Mouse (Mus musculus) olfactory bulb, adult 2 months (tissue): Measurements from ENCODE around the gene Gcnt7.

Experiments
- CTCF ChIP-seq: fragments of 200-500 bp; IDR thresholded peaks from 2 replicates; pipeline ENCODE4 v1.5.1; 2012; ENCODE audit warnings: low read depth, mild to moderate bottlenecking, low read length, moderate library complexity; ENCODE audit not compliant: insufficient read depth
- POLR2A ChIP-seq: fragments of 200-500 bp; IDR thresholded peaks from 2 replicates; pipeline ENCODE4 v1.6.1; 2012; ENCODE audit warnings: mild to moderate bottlenecking, low read depth, low read length, moderate library complexity; ENCODE audit not compliant: insufficient read depth

GRCm38 (mm10) chr2:172506121-172506520 is 47.7 kb upstream of the Gcnt7 start:
- TF ChIP-seq CTCF (no peak), POLR2A (no peak)
